Mouse (Mus musculus) kidney, embryonic 15.5 days (tissue): ENCODE measurements around the gene Ssr3. TPM values are rescaled to one million over a fixed set of nuclear protein-coding genes. Genes with fewer than 3 reads are reported as not detected.

ENCODE experiments used
- ATAC-seq: fragments of 200-750 bp; cut with Nextera tagmentation; replicated peaks from 2 replicates; pipeline ENCODE4 v1.8.0; 2017; ENCODE audit warnings: moderate TSS enrichment; ENCODE audit not compliant: low FRiP score
- H3K27ac ChIP-seq: fragments of 300-500 bp; sonication (generic); 2 replicates; pipeline ENCODE4 v1.5.1; 2015; ENCODE audit warnings: mild to moderate bottlenecking, inconsistent platforms
- H3K27me3 ChIP-seq: fragments of 300-500 bp; sonication (generic); 2 replicates; pipeline ENCODE4 v1.6.1; 2015; ENCODE audit warnings: inconsistent platforms
- H3K36me3 ChIP-seq: fragments of 300-500 bp; sonication (generic); 2 replicates; pipeline ENCODE4 v1.6.1; 2015; ENCODE audit warnings: inconsistent platforms
- H3K4me1 ChIP-seq: fragments of 300-500 bp; sonication (generic); 2 replicates; pipeline ENCODE4 v1.6.1; 2015; ENCODE audit warnings: inconsistent platforms
- H3K4me2 ChIP-seq: fragments of 300-500 bp; sonication (generic); 2 replicates; pipeline ENCODE4 v1.6.1; 2015; ENCODE audit warnings: moderate library complexity, mild to moderate bottlenecking, inconsistent platforms
- H3K4me3 ChIP-seq: fragments of 300-500 bp; sonication (generic); replicated peaks from 2 replicates; pipeline ENCODE4 v1.5.1; 2015; ENCODE audit warnings: mild to moderate bottlenecking, inconsistent platforms
- H3K9ac ChIP-seq: fragments of 300-500 bp; sonication (generic); 2 replicates; pipeline ENCODE4 v1.6.1; 2015; ENCODE audit warnings: mild to moderate bottlenecking, inconsistent platforms
- H3K9me3 ChIP-seq: fragments of 300-500 bp; sonication (generic); replicated peaks from 2 replicates; pipeline ENCODE4 v1.6.1; 2016; ENCODE audit warnings: inconsistent platforms
- WGBS: fragments of 180-500 bp; shearing (Covaris S2); methylation state at CpG from one replicate; pipeline ENCODE4 v1.1.7; 2015; ENCODE audit warnings: mixed read lengths; 5-methylcytosine and 5-hydroxymethylcytosine counted together
- polyA plus RNA-seq: library from polyadenylated mRNA; unstranded; fragments of >200 nt; fragmentation: Nextera tagmentation; extraction: Ambion mirVana; gene quantifications from 2 replicates; pipeline ENCODE4 v1.2.1, GENCODE M21; 2015

The Ssr3 gene
- polyA plus RNA-seq, 1 experiment from 2014 or later, result 283 TPM

DNA sequence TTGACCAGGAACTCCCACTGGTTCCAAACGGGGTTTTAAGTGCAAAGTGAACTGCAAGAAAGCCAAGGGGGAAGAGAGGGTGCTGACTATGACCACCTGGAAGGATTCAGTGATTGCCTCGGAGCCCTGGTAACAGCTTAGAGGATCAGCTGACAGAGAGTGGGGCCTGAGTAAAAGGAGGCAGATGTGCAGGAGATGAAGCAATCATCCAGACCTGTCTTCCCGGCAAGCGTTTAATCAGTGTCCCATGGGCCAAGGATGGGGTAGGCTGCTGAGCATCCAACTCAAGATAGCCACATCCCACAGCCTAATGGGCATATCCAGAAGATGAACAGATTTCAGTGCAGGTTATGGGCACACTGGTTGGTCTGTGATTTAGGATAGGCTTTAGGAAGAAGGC, 24.5 kb downstream of the Ssr3 start:
- 71% methylated on average over 4 of the region's 4 CpGs for WGBS
- Histone ChIP-seq H3K4me2 (no peak overlapping the region), H3K4me3 (no peak overlapping the region), H3K27ac (no peak overlapping the region), H3K27me3 (no peaks in the 10 kb centered on the region), H3K36me3 (peaks cover 48% of the 10 kb centered on the region), H3K9me3 (no peaks in the 10 kb centered on the region), H3K4me1 (no peaks in the 10 kb centered on the region), H3K9ac (no peak overlapping the region)
- no peak for ATAC-seq

DNA sequence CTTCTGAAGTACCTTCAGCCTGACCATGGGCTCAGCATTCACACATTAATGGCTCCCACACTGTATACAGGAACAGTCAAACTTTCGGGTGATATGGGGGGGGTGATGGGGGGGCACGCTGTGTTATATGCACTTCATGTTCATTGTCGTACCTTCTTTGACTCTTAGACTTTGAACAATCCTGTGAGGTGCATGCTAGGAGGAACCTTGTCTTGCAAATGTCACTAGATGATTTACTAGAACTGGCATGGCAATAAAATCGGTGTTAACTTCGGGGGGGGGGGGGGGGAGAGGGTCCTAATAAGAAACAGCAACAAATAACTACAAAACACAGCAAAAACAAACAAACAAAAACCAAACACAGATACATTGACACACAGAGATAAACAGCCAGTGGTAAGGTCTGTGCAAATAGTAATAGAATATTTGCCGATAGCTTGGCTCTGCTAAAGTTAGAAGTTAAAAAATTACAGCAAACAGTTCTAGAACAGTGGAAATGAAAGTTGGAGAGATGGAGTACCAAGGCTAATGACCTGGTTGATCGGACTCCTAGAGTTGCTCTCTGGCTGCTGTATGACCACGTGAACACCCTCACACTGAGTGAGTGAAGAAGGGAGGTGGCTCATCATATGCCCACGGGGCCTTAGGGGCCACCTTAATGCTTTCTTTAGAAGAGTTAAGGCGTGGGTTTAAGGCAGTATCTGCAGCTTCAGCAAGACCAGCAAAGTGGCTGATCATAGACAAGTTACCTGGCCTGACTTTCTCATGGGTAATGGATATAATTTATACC, 26.3 kb downstream of the Ssr3 start:
- peaks cover 30% of the 10 kb centered on the region for H3K36me3 ChIP-seq
- no peaks in the 10 kb centered on the region for H3K27me3 ChIP-seq
- no peaks in the 10 kb centered on the region for H3K4me1 ChIP-seq
- WGBS, result 72% methylated on average over 10 of the region's 10 CpGs
- no peak overlapping the region for H3K4me3 ChIP-seq
- H3K4me2 ChIP-seq, result no peak overlapping the region
- H3K9ac ChIP-seq, result no peak overlapping the region
- H3K27ac ChIP-seq, result no peak overlapping the region
- ATAC-seq, result no peak
- no peaks in the 10 kb centered on the region for H3K9me3 ChIP-seq

DNA sequence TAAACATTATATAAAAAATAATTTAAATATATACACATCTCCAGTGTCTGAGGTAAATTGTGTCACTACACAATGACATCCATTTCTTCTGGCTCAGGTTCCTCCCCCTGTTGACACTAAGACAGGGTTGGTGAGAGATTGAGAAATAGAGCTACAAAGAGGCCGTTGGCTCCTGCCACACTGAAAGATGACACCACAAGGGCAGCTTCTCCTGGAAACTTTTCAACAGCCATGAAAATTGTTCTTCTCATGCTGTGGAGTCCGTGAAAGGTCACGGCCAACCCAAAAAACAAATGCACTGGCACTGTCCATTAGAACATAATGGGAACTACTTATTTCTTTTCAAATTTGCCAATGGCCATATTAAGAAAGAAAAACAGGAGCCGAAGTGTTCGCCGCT, 27.2 kb downstream of the Ssr3 start:
- ATAC-seq, result no peak
- Histone ChIP-seq H3K4me2 (no peak overlapping the region), H3K9ac (no peak overlapping the region), H3K4me3 (no peak overlapping the region), H3K9me3 (no peaks in the 10 kb centered on the region), H3K27ac (no peak overlapping the region), H3K4me1 (no peaks in the 10 kb centered on the region), H3K27me3 (no peaks in the 10 kb centered on the region), H3K36me3 (peaks cover 23% of the 10 kb centered on the region)
- 58% methylated on average over 6 of the region's 6 CpGs for WGBS

DNA sequence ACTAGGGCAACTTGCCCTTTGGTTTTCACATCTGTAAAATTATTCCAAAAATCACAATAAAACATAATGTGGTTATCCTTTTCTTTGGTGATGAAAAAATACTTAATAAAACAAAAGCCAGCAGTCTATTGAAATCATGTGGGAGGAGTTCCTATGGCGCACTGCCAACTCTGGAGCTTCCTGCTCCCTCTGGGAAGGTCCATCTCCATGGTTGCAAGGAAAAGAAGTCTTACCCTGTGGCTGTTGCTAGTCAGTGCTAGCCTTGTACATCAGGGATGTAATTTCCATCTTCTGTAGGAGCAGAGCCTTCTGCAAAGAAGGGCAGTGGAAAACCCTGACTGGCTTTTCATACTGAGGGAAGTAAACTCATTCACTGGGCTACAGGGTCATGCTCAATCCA, 29.0 kb downstream of the Ssr3 start:
- Histone ChIP-seq H3K4me3 (no peak overlapping the region), H3K4me2 (no peak overlapping the region), H3K9ac (no peak overlapping the region), H3K36me3 (peaks cover 11% of the 10 kb centered on the region; the same call in 1 of the 2 replicates), H3K9me3 (no peaks in the 10 kb centered on the region), H3K27ac (no peak overlapping the region), H3K27me3 (no peaks in the 10 kb centered on the region), H3K4me1 (no peaks in the 10 kb centered on the region)
- no peak for ATAC-seq
- WGBS, result 90% methylated on average over 1 of the region's 1 CpGs

DNA sequence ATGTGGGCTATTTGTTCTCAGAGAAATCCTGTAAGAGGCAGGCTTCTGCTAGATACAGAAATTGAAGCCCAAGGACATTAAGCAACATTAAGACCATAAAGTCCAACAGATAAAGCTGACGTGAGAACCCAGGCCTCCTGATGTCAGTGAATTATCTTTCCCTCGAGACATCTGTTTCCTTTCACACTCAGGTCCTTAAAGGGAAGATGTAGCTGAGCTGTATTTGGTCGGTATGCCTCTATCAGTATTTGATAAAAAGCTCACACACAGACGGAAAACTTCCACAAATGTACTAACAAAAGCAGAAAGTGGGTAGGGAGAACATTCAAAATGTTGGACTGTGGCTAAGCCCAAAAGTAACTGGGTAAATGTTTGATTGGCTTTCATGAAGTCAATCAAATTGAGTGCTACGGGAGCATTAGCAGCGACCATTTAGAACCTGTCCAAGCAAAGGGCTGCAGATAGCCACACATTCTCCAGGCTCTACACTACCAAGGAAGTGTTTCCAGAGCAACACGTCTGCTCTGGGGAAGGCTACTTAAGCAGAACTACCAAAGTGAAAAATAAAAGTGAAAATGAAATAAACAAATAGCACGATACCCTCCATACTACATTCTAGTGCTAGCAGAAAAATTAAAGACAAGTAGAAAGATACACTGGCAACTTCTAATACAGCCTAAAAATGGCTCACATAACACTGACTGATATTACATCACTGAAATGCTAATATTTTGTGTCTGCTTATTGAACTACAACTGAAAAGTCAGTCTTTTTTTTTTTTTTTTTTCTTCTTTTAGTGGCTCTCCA, 32.1 kb downstream of the Ssr3 start:
- no peak for ATAC-seq
- WGBS, result 64% methylated on average over 8 of the region's 8 CpGs
- H3K4me1 ChIP-seq, result no peaks in the 10 kb centered on the region

DNA sequence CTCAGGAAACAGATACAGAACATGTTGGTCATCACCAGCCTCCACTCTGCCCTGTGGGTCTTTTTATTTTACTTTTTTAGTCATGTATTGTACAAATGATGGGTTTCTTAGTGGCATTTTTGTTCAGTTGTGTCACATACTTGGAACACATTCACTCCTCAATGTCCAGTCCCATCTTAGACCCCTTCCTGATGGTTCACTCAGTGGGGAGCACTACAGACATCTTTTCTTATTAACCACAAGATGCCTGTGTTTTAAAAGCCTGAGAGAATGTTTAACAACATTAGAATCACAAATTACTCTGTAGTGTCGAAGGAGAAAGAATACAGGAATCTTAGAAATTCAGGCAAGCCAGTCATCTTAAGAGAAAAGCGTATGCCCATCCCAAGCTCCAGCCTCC, 33.6 kb downstream of the Ssr3 start:
- Histone ChIP-seq H3K27me3 (no peaks in the 10 kb centered on the region), H3K9ac (no peak overlapping the region), H3K4me2 (no peak overlapping the region), H3K27ac (no peak overlapping the region), H3K4me1 (no peaks in the 10 kb centered on the region), H3K36me3 (no peaks in the 10 kb centered on the region), H3K9me3 (no peaks in the 10 kb centered on the region), H3K4me3 (no peak overlapping the region)
- ATAC-seq, result no peak
- 79% methylated on average over 2 of the region's 2 CpGs for whole genome bisulfite sequencing

More for the DNA sequence above, 32.1 kb downstream of the Ssr3 start:
- H3K9me3 ChIP-seq, result no peaks in the 10 kb centered on the region
- H3K27me3 ChIP-seq, result no peaks in the 10 kb centered on the region
- H3K27ac ChIP-seq, result no peak overlapping the region
- no peak overlapping the region for H3K4me3 ChIP-seq
- H3K36me3 ChIP-seq, result 0 out of 2 replicates have a peak, but pooled peaks cover 7% of the 10 kb centered on the region
- no peak overlapping the region for H3K9ac ChIP-seq
- no peak overlapping the region for H3K4me2 ChIP-seq

DNA sequence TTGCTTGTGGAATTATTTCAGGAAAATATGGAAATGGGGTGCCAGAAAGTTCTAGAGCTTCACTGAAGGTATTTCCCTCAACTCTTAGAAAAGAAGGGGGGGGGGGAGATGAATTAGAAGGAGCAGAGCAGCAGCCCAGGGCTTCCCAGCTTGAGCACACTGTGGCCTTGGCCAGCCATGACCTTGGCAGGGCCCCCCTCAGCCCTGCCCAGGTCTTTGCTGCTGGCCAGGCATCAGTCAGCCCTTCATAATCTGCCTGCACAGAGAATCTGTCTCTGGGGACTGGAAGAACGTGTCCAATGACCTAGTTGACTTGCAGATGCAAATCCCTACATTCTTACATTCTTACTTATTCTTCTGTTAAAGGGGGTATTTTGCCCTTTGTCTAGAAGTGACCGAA, 34.1 kb downstream of the Ssr3 start:
- Histone ChIP-seq H3K4me2 (no peak overlapping the region), H3K27ac (no peak overlapping the region), H3K4me3 (no peak overlapping the region), H3K27me3 (no peaks in the 10 kb centered on the region), H3K9me3 (no peaks in the 10 kb centered on the region), H3K36me3 (no peaks in the 10 kb centered on the region), H3K9ac (no peak overlapping the region), H3K4me1 (no peaks in the 10 kb centered on the region)
- 74% methylated on average over 2 of the region's 2 CpGs for WGBS
- no peak for ATAC-seq

DNA sequence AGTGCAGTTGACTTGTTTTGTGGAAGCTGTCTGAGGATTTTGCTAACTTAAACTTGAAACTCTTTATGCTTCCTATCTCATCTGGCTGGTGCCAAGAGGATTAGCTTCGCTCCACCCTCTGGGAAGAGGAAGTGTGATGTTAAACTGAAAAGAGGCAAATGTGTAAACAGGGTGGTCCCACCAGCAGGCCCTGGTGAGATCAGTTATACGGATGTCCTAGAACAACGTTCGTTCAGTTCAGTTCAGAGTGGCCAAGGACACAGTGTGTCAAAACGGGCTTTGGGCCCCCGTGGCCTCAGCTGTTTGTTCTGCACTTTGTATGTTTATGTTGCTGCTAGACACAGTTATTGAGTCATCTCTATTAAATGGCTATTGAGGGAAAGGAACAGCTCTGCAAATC, 36.9 kb downstream of the Ssr3 start:
- no peaks in the 10 kb centered on the region for H3K36me3 ChIP-seq
- H3K4me2 ChIP-seq, result no peak overlapping the region
- no peaks in the 10 kb centered on the region for H3K9me3 ChIP-seq
- WGBS, result 60% methylated on average over 6 of the region's 6 CpGs
- no peaks in the 10 kb centered on the region for H3K27me3 ChIP-seq
- H3K9ac ChIP-seq, result no peak overlapping the region
- H3K4me1 ChIP-seq, result no peaks in the 10 kb centered on the region
- H3K4me3 ChIP-seq, result no peak overlapping the region
- ATAC-seq, result no peak
- no peak overlapping the region for H3K27ac ChIP-seq

DNA sequence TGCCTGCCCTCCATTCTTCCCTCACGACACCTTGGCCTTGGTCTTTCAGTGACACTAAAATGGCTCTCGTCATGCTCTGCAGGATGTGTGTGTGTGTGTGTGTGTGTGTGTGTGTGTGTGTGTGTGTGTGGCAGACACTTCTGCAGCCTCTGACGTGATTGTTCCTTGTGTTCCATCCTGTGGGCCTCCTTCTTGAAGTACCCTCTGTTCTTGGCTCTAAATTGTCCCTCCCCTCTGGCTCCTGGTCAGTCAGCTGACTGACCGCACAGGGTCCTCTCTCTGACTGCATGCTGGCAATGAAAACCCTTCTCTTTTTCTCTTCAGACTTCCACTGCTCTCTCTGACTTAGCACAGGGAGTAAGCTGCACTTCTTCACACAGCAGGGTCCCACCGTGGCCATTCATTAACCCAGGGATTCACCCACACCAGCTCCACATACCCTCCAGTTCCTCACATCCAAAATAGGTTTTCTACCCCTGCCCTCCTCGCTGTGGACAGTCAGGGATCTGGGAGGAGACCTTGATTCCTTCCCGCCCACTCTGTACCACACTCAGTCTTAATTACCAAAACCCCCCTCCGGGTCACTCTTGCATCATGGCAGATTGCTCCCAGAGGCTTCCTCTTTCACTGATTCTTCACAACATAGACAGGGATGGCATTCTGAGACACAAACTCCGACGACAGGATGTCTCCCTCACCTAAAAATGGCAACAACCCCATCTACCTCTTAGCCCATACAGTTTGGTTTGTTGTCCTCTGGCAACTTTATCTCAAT, 39.0 kb downstream of the Ssr3 start:
- Histone ChIP-seq H3K27me3 (no peaks in the 10 kb centered on the region), H3K4me3 (no peak overlapping the region), H3K4me2 (no peak overlapping the region), H3K36me3 (no peaks in the 10 kb centered on the region), H3K9ac (no peak overlapping the region), H3K9me3 (no peaks in the 10 kb centered on the region), H3K27ac (no peak overlapping the region), H3K4me1 (no peaks in the 10 kb centered on the region)
- ATAC-seq, result peak; percentile 69
- 66% methylated on average over 10 of the region's 10 CpGs for WGBS

DNA sequence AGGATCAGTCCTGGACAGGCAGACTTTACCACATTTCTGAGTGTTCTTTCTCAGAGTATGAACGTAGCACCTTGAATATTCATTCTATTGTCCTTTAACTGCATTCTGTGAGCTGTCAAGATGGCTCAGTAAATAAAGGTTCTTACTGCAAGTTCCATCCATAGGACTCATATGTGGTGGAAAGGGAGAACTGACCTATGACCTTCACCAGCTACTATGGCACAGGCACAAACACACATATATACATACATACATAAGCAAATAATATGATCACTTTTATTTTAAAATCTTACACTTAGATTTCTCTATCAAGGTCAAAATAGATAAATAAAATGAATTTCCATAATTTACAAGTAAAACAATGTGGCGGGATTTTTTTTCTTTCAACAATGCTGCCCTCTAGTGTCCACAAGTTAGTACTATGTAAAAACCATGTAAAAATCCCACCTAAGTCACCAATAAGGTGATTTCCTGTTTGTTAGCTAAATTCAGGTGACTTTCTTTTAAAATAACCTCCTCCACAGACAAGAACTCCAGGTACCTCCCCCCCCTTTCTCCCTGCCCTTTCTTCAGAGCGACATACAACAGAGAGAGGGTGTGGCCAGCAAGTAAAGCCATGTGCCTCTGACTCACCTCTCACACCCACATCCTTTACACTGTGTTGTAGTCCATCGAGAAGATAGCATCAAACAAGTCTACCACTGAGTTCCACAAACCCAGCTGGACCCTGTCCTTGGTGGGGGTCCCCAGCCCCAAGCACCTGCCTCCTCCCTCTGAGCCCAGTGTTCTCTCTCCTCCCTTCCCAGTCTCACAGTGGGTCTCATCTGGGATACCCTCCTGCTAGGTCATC, 39.9 kb downstream of the Ssr3 start:
- peak; percentile 63; the same call in 1 of the 2 replicates for ATAC-seq

DNA sequence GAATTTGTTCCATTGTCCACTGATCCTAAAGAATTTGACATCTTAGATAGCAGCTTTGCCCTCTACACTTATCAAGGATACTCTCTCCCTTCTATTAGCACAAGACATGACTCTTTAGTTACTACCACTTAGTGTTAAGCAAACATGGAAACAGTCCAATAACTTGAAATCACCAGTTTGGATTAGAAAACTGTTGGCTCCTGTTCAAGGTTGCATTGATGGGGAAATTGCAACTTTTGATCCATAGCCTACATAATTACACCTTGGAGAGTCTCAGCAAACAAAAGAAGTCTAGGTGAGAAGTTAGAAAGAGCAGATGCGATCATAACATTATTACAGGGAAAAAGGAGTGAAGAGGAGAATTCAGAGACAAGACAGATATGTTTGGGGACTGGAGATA, 46.2 kb downstream of the Ssr3 start:
- Histone ChIP-seq H3K9ac (no peak overlapping the region), H3K4me3 (no peak overlapping the region), H3K4me1 (no peaks in the 10 kb centered on the region)

More for the DNA sequence above, 39.9 kb downstream of the Ssr3 start:
- no peaks in the 10 kb centered on the region for H3K9me3 ChIP-seq
- H3K27me3 ChIP-seq, result no peaks in the 10 kb centered on the region
- no peaks in the 10 kb centered on the region for H3K36me3 ChIP-seq
- no peak overlapping the region for H3K9ac ChIP-seq
- no peak overlapping the region for H3K4me3 ChIP-seq
- H3K4me2 ChIP-seq, result no peak overlapping the region
- no peak overlapping the region for H3K27ac ChIP-seq
- no peaks in the 10 kb centered on the region for H3K4me1 ChIP-seq
- 49% methylated on average over 4 of the region's 4 CpGs for WGBS

More for the DNA sequence above, 46.2 kb downstream of the Ssr3 start:
- Histone ChIP-seq H3K4me2 (no peak overlapping the region), H3K27ac (no peak overlapping the region), H3K27me3 (no peaks in the 10 kb centered on the region), H3K36me3 (no peaks in the 10 kb centered on the region), H3K9me3 (no peaks in the 10 kb centered on the region)
- ATAC-seq, result no peak
- WGBS, result 94% methylated on average over 1 of the region's 1 CpGs
